Mouse (Mus musculus) lung, postnatal 0 days (tissue): ENCODE results near the gene Rab40b. TPM values are rescaled to one million over a fixed set of nuclear protein-coding genes. Genes with fewer than 3 reads are reported as not detected.

Source experiments
- ATAC-seq: fragments of 200-750 bp; cut with Nextera tagmentation; 2 replicates; pipeline ENCODE4 v1.8.0; 2017; ENCODE audit warnings: moderate library complexity
- DNase-seq: peaks from one replicate; pipeline ENCODE4 v3.0.0-alpha.2; 2016; ENCODE audit warnings: low spot score
- H3K27ac ChIP-seq: fragments of 300-500 bp; sonication (generic); 2 replicates; pipeline ENCODE4 v1.5.1; 2014; ENCODE audit warnings: antibody characterized with exemption, mild to moderate bottlenecking, low read length, mixed read lengths
- H3K27me3 ChIP-seq: fragments of 300-500 bp; sonication (generic); replicated peaks from 2 replicates; pipeline ENCODE4 v1.6.1; 2014; ENCODE audit warnings: low read length, mixed read lengths; ENCODE audit not compliant: insufficient read depth
- H3K36me3 ChIP-seq: fragments of 300-500 bp; sonication (generic); 2 replicates; pipeline ENCODE4 v1.6.1; 2014; ENCODE audit warnings: low read length, mixed read lengths; ENCODE audit not compliant: insufficient read depth
- H3K4me1 ChIP-seq: fragments of 300-500 bp; sonication (generic); 2 replicates; pipeline ENCODE4 v1.6.1; 2014; ENCODE audit warnings: antibody characterized with exemption, low read depth, low read length, mixed read lengths; ENCODE audit not compliant: insufficient read depth
- H3K4me2 ChIP-seq: fragments of 300-500 bp; sonication (generic); replicated peaks from 2 replicates; pipeline ENCODE4 v1.6.1; 2014; ENCODE audit warnings: low read depth, mild to moderate bottlenecking, low read length, moderate library complexity, mixed read lengths
- H3K4me3 ChIP-seq: fragments of 300-500 bp; sonication (generic); 2 replicates; pipeline ENCODE4 v1.5.1; 2014; ENCODE audit warnings: low read depth, low read length
- H3K9ac ChIP-seq: fragments of 300-500 bp; sonication (generic); replicated peaks from 2 replicates; pipeline ENCODE4 v1.6.1; 2014; ENCODE audit warnings: low read depth, mild to moderate bottlenecking
- H3K9me3 ChIP-seq: fragments of 300-500 bp; sonication (generic); 2 replicates; pipeline ENCODE4 v1.6.1; 2016; ENCODE audit warnings: low read length, mixed read lengths
- CTCF ChIP-seq: IDR thresholded peaks from 2 replicates; pipeline ENCODE4 v1.5.1; 2016; ENCODE audit warnings: antibody characterized with exemption, mild to moderate bottlenecking
- EP300 ChIP-seq: IDR thresholded peaks from 2 replicates; pipeline ENCODE4 v1.6.1; 2016; ENCODE audit warnings: antibody characterized with exemption, mild to moderate bottlenecking, control low read depth
- WGBS: fragments of 180-500 bp; shearing (Covaris S2); extraction: QIAGEN DNeasy Blood & Tissue Kit; methylation state at CpG from one replicate; pipeline ENCODE4 v1.1.7; 2014; 5-methylcytosine and 5-hydroxymethylcytosine counted together
- polyA plus RNA-seq: library from polyadenylated mRNA; unstranded; fragments of >200 nt; fragmentation: Nextera tagmentation; extraction: Ambion mirVana; gene quantifications from 2 replicates; pipeline ENCODE4 v1.2.1, GENCODE M21; 2015

Rab40b gene
- polyA plus RNA-seq, 1 experiment from 2014 or later: 4.0 TPM

DNA sequence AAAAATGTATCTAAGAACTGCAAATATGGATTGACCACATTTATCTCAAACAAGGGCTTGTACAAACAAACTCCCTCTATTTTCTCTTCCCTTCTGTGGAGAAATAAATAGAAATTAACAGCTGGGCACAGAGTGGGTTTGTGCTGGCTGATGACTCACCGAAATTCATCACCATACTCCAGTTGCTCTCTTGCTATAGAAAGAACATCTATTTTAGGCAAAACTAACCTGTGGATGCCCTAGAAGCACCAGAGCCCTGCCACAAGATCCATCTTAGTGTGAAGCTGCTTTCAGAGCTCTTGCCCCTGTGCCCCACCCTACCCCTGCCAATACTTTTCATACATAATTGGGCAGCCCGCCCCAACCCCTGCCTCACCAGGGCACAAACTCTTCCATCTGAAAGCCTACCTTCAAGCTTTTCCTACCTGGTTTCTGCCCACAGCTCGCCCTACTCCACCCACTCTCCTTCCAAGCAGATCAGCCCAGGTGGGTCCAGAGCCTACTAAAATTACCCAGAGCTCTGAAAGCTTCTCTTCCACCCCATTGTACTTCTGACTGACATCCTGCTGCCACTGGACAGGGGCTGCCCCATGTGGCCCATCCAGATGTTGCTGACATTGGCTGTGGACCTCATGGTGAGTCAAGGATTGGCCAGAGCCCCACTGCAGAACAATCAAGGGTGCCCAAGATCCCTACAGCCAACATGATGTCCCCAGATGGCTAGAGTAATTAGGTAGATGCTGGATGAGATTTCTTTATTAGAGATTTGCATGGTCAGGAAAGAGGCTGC lies 19.5 kb upstream of the Rab40b start:
- Histone ChIP-seq H3K4me3 (no peak overlapping the region), H3K4me2 (no peak overlapping the region), H3K36me3 (no peaks in the 10 kb centered on the region), H3K27ac (no peak overlapping the region), H3K9me3 (no peaks in the 10 kb centered on the region), H3K9ac (no peak overlapping the region), H3K4me1 (no peaks in the 10 kb centered on the region), H3K27me3 (no peaks in the 10 kb centered on the region)
- no peak for TF ChIP-seq CTCF
- TF ChIP-seq EP300: no peak
- no peak for ATAC-seq
- no peak for DNase-seq
- WGBS: 58% methylated on average over 3 of the region's 3 CpGs

DNA sequence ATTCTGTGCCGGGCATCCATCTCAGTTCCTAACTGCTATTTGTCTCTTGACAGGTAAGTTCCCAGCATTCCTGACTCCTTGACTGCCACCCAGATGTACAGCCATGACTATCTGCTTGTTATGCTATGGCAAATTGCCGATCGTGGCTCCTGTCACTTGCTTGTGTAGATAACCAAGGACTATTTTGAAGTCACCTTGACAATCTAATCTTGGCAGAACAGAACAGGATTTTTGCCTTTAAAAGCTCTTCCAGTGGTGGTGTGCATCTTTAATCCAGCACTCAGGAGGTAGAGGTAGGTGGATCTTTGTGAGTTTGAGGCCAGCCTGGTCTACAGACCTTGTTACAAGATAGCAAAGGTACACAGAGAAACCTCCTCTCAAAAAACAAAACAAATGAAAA lies 4.4 kb upstream of the Rab40b start:
- DNase-seq: no peak

DNA sequence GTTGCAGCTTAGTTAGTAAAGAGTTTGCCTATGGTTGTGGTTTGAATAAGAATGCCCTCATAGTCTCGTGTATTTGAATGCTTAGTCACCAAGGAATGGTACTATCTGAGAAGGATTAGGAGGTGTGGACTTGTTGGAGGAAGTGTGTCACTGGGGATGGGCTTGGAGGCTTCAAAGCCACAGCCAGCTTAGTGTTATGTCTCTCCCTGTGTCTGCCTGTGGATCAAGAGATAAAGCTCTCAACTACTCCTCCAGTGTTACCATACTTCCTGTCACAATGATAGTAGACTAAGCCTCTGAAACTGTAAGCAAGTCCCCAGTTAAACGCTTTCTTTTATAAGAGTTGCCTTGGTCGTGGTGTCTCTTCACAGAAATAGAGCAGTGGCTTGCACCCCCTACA lies 2.7 kb upstream of the Rab40b start:
- no peak for TF ChIP-seq EP300
- TF ChIP-seq CTCF: no peak
- no peaks in the 10 kb centered on the region for H3K36me3 ChIP-seq
- H3K4me3 ChIP-seq: no peak overlapping the region
- 68% methylated on average over 3 of the region's 3 CpGs for WGBS
- no peaks in the 10 kb centered on the region for H3K27me3 ChIP-seq
- no peaks in the 10 kb centered on the region for H3K9me3 ChIP-seq
- H3K4me2 ChIP-seq: no peak overlapping the region
- H3K27ac ChIP-seq: no peak overlapping the region
- no peak overlapping the region for H3K9ac ChIP-seq
- no peaks in the 10 kb centered on the region for H3K4me1 ChIP-seq
- no peak for DNase-seq
- ATAC-seq: no peak

More for the DNA sequence above, 4.4 kb upstream of the Rab40b start:
- Histone ChIP-seq H3K27ac (no peak overlapping the region), H3K4me3 (no peak overlapping the region), H3K9me3 (no peaks in the 10 kb centered on the region), H3K4me2 (no peak overlapping the region), H3K4me1 (no peaks in the 10 kb centered on the region), H3K9ac (no peak overlapping the region), H3K27me3 (no peaks in the 10 kb centered on the region), H3K36me3 (no peaks in the 10 kb centered on the region)
- WGBS: 84% methylated on average over 3 of the region's 3 CpGs
- no peak for ATAC-seq
- no peak for TF ChIP-seq CTCF
- TF ChIP-seq EP300: no peak

DNA sequence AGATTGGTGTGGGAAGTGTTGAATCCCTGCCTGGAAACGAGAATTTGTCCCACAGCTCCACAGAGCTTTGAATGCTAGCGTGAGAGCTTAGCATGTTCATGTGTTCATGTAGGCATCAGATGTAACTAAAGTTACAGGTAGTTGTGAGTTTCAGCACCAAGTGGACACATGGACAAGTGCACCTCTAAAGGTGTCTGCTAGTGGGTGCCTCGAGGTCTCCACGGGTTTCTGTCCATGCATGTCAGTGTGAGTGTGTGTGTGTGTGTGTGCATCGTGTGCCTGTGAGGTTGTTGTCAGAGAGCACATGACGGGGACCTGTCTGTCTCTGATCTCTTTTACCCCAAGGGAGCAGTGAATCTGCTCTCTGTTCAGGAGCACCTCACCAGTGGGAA lies 499 bp upstream of the Rab40b start:
- TF ChIP-seq CTCF: no peak
- no peak for TF ChIP-seq EP300
- WGBS: 8% methylated on average over 6 of the region's 6 CpGs
- no peaks in the 10 kb centered on the region for H3K9me3 ChIP-seq
- DNase-seq: no peak
- no peak overlapping the region for H3K9ac ChIP-seq
- no peak overlapping the region for H3K27ac ChIP-seq
- ATAC-seq: no peak
- H3K36me3 ChIP-seq: no peaks in the 10 kb centered on the region
- H3K4me2 ChIP-seq: peak overlapping the region; percentile 77
- no peaks in the 10 kb centered on the region for H3K27me3 ChIP-seq
- no peaks in the 10 kb centered on the region for H3K4me1 ChIP-seq
- H3K4me3 ChIP-seq: no peak overlapping the region

DNA sequence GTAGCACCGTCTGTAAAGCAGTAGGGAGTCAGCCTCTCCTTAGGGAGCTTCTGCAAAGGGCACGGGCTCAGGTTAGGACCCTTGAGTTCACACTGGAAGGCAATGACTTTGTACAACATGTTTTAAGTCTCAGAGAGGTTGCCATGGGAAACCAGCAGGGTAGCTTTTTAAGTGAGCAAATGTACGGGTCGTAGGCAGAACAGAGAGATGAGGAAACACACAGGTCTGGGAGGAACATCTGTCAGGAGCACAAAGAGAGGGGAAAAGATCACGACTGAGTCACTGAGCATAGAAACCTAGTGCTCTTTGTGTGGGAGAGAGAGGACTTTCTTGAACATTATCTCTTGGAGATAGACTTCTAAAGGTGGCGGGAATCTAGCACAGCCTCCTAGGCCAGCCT lies 7.8 kb downstream of the Rab40b start:
- TF ChIP-seq EP300: no peak
- no peak for TF ChIP-seq CTCF
- no peak overlapping the region for H3K4me2 ChIP-seq
- DNase-seq: no peak
- no peak overlapping the region for H3K4me3 ChIP-seq
- H3K9me3 ChIP-seq: no peaks in the 10 kb centered on the region
- ATAC-seq: no peak
- no peak overlapping the region for H3K27ac ChIP-seq
- no peak overlapping the region for H3K9ac ChIP-seq
- 52% methylated on average over 6 of the region's 6 CpGs for WGBS
- H3K36me3 ChIP-seq: no peaks in the 10 kb centered on the region
- H3K27me3 ChIP-seq: no peaks in the 10 kb centered on the region
- no peaks in the 10 kb centered on the region for H3K4me1 ChIP-seq

DNA sequence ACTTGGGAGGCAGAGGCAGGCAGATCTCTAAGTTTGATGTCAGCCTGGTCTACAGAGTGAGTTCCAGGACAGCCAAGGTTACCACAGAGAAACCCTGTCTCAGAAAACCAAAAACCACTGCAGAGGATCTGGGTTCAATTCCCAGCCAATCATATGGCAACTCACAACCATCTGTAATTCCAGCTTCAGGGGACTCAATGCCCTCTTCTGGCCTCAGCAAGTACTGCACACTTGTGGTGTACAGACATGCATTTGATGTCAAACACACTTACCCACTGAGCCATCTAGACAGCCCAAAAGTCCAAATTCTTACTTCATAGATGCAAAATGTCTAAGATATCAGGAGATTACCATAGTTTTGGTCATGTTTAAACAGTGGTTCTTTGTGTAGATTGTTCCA lies 9.4 kb downstream of the Rab40b start:
- no peaks in the 10 kb centered on the region for H3K27me3 ChIP-seq
- no peak overlapping the region for H3K27ac ChIP-seq
- ATAC-seq: no peak
- DNase-seq: no peak
- no peak overlapping the region for H3K9ac ChIP-seq
- no peak for TF ChIP-seq EP300
- TF ChIP-seq CTCF: no peak
- no peaks in the 10 kb centered on the region for H3K9me3 ChIP-seq
- no peak overlapping the region for H3K4me3 ChIP-seq
- no peaks in the 10 kb centered on the region for H3K4me1 ChIP-seq
- no peaks in the 10 kb centered on the region for H3K36me3 ChIP-seq
- H3K4me2 ChIP-seq: no peak overlapping the region

DNA sequence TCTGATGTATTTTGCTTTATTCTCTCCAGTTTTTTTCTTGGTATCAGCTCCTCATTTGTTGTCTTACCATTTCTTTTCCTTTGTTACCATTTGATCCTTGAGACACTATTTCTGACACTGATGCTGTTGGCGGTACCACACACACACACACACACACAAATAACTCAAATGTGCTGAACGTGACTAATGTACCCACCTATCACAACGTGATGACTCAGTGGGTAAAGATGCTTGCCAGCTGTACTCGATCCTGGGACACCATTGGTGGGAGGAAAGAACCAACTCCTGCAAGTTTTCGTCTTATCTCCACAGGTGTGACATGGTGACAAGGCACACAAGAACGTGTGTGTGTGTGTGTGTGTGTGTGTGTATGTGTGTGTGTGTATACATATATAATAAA lies 14.7 kb downstream of the Rab40b start:
- H3K4me1 ChIP-seq: no peaks in the 10 kb centered on the region
- no peak overlapping the region for H3K9ac ChIP-seq
- no peak overlapping the region for H3K4me2 ChIP-seq
- H3K27me3 ChIP-seq: no peaks in the 10 kb centered on the region
- 45% methylated on average over 6 of the region's 6 CpGs for WGBS
- H3K36me3 ChIP-seq: no peaks in the 10 kb centered on the region
- no peak overlapping the region for H3K4me3 ChIP-seq
- DNase-seq: no peak
- no peak for TF ChIP-seq CTCF
- TF ChIP-seq EP300: no peak
- no peak for ATAC-seq
- no peaks in the 10 kb centered on the region for H3K9me3 ChIP-seq
- no peak overlapping the region for H3K27ac ChIP-seq
